Mouse (Mus musculus) neutrophil, adult 5-6 weeks (primary cell): ENCODE data around the gene Vmn2r66. TPM values are rescaled to one million over a fixed set of nuclear protein-coding genes. Genes with fewer than 3 reads are reported as not detected.

ENCODE experiments used
- ATAC-seq: fragments of 151-379, 151-347 bp; 2 replicates; pipeline ENCODE4 v1.8.0; 2017; ENCODE audit warnings: mild to moderate bottlenecking, moderate TSS enrichment; ENCODE audit not compliant: insufficient number of reproducible peaks, poor library complexity, low FRiP score, severe bottlenecking; ENCODE audit errors: extremely low read depth
- total RNA-seq: library from RNA; stranded (forward); fragments of 200-1000 nt; gene quantifications from 2 replicates; pipeline ENCODE4 v1.2.3, GENCODE M21; 2017

Gene Vmn2r66
- not detected in 2 replicates for total RNA-seq

DNA sequence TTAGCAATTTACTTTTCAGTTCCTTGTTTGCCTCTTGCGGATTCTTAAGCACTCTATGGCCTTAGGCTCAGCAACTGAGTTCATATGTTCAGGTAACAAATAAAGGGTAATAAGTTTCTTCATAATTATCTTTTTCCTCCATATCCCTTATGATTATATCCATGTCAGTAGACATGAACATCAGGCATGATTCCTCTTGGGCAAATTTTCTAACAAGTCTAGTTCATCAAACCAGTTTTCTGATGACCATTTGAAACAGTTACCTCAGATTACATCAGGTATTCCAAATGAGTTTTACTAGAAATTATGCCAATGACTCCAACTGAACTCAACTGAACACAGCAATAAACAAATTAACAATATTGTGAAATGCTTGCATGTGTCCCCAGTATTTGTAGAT lies at the start of gene Vmn2r66:
Vmn2r66 (minus strand) TSS at position 101 of the 400 bp plus-strand sequence.
- no peak for ATAC-seq

DNA sequence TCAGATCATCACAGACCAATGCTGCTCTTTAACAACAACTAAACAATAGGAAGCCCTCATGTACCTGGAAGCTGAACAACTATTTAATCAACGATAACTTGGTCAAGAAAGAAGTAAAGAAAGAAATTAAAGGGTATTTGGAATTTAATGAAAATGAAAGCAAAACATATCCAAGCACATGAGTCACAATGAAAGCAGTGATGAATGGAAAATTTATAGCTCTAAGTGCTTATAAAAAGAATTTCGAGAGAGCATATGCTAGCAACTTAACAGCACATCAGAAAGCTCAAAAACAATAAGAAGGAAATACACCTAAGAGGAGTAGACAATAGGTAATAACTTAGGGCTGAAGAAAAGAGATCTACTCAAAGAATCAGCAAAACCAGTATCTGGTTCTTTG lies 15.4 kb downstream of the Vmn2r66 start:
- no peak for ATAC-seq

DNA sequence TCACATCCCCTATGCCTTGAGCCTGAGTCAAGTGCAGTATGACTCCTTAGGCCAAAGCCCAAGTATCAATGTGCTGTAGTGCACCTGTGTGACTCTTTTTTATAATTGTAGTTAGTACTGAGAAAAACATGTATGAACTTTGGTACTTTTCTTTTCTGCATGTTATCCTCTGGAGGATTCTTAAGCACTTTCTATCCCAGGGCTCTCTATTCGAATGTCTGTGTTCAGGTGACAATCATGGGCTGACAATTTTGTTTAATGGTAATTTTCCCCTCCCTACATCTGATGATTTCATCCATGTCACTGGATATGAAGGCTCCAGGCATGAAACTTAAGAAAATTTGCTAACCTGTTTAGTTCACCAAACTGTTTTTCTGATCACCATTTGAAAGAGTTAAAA lies 48.1 kb downstream of the Vmn2r66 start, which contains the start of gene Vmn2r65:
Vmn2r65 (minus strand) TSS at position 101 of the 400 bp plus-strand sequence.
- ATAC-seq: no peak

Other genes starting within 250 kb of the Vmn2r66 start
- not detected in 2 replicates for gene Olfr291, start 158.7 kb downstream of the Vmn2r66 start, total RNA-seq
- gene Vmn2r65, start 48.2 kb downstream of the Vmn2r66 start, total RNA-seq: not detected in 2 replicates
- gene Vmn2r67, start 143.7 kb upstream of the Vmn2r66 start, total RNA-seq: under 0.01 TPM in 1 of 2 replicates, not detected in the other
- gene Vmn2r68, start 225.5 kb upstream of the Vmn2r66 start, total RNA-seq: 0.12 TPM in 1 of 2 replicates, not detected in the other